In genomic region chr2:85047081-85047480, GRCm38 (mm10) we compare ENCODE assay signal across 9 mouse cellular contexts. TPM values are rescaled to one million over a fixed set of nuclear protein-coding genes. Genes with fewer than 3 reads are reported as not detected.
A peak's percentile ranks its signal among the peaks of the same experiment; 100 is the strongest.
DNase-seq lines count a peak whose midpoint lies in the region; ATAC-seq lines count a peak whose summit lies in the region.
"Had no signal": no experiment of that assay in that cellular context is flagged by ENCODE, and none has a peak within 500 bp of the region (broad histone marks: within the 10 kb centered on the region; RNA-seq: fewer than 3 reads in every experiment).

No protein-coding gene starts in this region.

- no peak for DNase-seq in heart, postnatal 25 days (ENCODE audit: low spot score)
- no peak for DNase-seq in midbrain, embryonic 14.5 days
- DNase-seq in layer of hippocampus, adult 8-10 months (ENCODE audit: low spot score in 2 of 2), result no peak
- DNase-seq in urinary bladder, adult 2 months (ENCODE audit: low spot score), result no peak
- DNase-seq in thymus, postnatal 0 days (ENCODE audit: low spot score), result no peak

- peak overlapping the region; percentile 93 for H3K27ac ChIP-seq in heart, embryonic 13.5 days (replicated peaks)
- peak overlapping the region; percentile 98 for H3K27ac ChIP-seq in embryonic facial prominence, embryonic 12.5 days
- peak overlapping the region; percentile 95 for H3K27ac ChIP-seq in kidney, embryonic 16.5 days (ENCODE audit: low read length)
- H3K27ac ChIP-seq in midbrain, embryonic 14.5 days (replicated peaks; ENCODE audit: low read depth, low read length), result peak overlapping the region; percentile 92; the same call in 1 of the 2 replicates

- peaks cover 60% of the 10 kb centered on the region for H3K36me3 ChIP-seq in heart, embryonic 13.5 days
- peaks cover 51% of the 10 kb centered on the region for H3K36me3 ChIP-seq in embryonic facial prominence, embryonic 12.5 days
- H3K36me3 ChIP-seq in kidney, embryonic 16.5 days (ENCODE audit: insufficient read depth, low read length), result peaks cover 47% of the 10 kb centered on the region
- H3K36me3 ChIP-seq in midbrain, embryonic 14.5 days (ENCODE audit: control insufficient read depth, insufficient read depth, low read length), result peaks cover 59% of the 10 kb centered on the region

- peaks cover 48% of the 10 kb centered on the region for H3K4me1 ChIP-seq in heart, embryonic 13.5 days
- H3K4me1 ChIP-seq in embryonic facial prominence, embryonic 12.5 days, result peaks cover 33% of the 10 kb centered on the region
- H3K4me1 ChIP-seq in kidney, embryonic 16.5 days (ENCODE audit: insufficient read depth, low read length), result peaks cover 43% of the 10 kb centered on the region
- H3K4me1 ChIP-seq in midbrain, embryonic 14.5 days (ENCODE audit: control insufficient read depth, insufficient read depth, low read length), result peaks cover 33% of the 10 kb centered on the region

- no peaks in the 10 kb centered on the region for H3K27me3 ChIP-seq in heart, embryonic 13.5 days (replicated peaks)
- no peaks in the 10 kb centered on the region for H3K27me3 ChIP-seq in embryonic facial prominence, embryonic 12.5 days
- no peaks in the 10 kb centered on the region for H3K27me3 ChIP-seq in kidney, embryonic 16.5 days (ENCODE audit: insufficient read depth, low read length)
- no peaks in the 10 kb centered on the region for H3K27me3 ChIP-seq in midbrain, embryonic 14.5 days (ENCODE audit: control insufficient read depth, insufficient read depth, low read length)

- peak overlapping the region; percentile 80 for H3K4me3 ChIP-seq in heart, embryonic 13.5 days
- peak overlapping the region; percentile 73 for H3K4me3 ChIP-seq in embryonic facial prominence, embryonic 12.5 days
- H3K4me3 ChIP-seq in kidney, embryonic 16.5 days (ENCODE audit: low read length), result peak overlapping the region; percentile 72
- peak overlapping the region; percentile 70 for H3K4me3 ChIP-seq in midbrain, embryonic 14.5 days (replicated peaks; ENCODE audit: low read depth, low read length)

- WGBS in heart, embryonic 13.5 days, result 49% methylated on average over 10 of the region's 10 CpGs
- WGBS in embryonic facial prominence, embryonic 12.5 days, result 45% methylated on average over 10 of the region's 10 CpGs
- 47% methylated on average over 10 of the region's 10 CpGs for WGBS in kidney, embryonic 16.5 days
- 59% methylated on average over 10 of the region's 10 CpGs for WGBS in midbrain, embryonic 14.5 days

- peak overlapping the region; percentile 89 for H3K9ac ChIP-seq in heart, embryonic 13.5 days
- no peak overlapping the region for H3K9ac ChIP-seq in embryonic facial prominence, embryonic 12.5 days
- peak overlapping the region; percentile 56 for H3K9ac ChIP-seq in kidney, embryonic 16.5 days (replicated peaks; ENCODE audit: low read length)
- H3K9ac ChIP-seq in midbrain, embryonic 14.5 days (replicated peaks; ENCODE audit: low read length), result peak overlapping the region; percentile 75

- no peak for ATAC-seq in heart, embryonic 13.5 days (ENCODE audit: extremely low read depth, insufficient number of reproducible peaks, low FRiP score, low TSS enrichment)
- no peak for ATAC-seq in embryonic facial prominence, embryonic 12.5 days (ENCODE audit: insufficient number of reproducible peaks, insufficient read depth, low FRiP score, low TSS enrichment)
- no peak for ATAC-seq in kidney, embryonic 16.5 days (ENCODE audit: low FRiP score, low TSS enrichment)
- no peak for ATAC-seq in midbrain, embryonic 14.5 days (ENCODE audit: low FRiP score, low TSS enrichment)

- intact Hi-C loops in heart, postnatal 25 days (cut with DNase I), result no loop called here

- H3K9me3 ChIP-seq in heart, embryonic 13.5 days, result no peaks in the 10 kb centered on the region
- no peaks in the 10 kb centered on the region for H3K9me3 ChIP-seq in embryonic facial prominence, embryonic 12.5 days
- no peaks in the 10 kb centered on the region for H3K9me3 ChIP-seq in kidney, embryonic 16.5 days (ENCODE audit: low read length)
- H3K9me3 ChIP-seq in midbrain, embryonic 14.5 days (ENCODE audit: control insufficient read depth, low read length), result no peaks in the 10 kb centered on the region

- H3K4me2 ChIP-seq in heart, embryonic 13.5 days, result peak overlapping the region; percentile 83
- H3K4me2 ChIP-seq in embryonic facial prominence, embryonic 12.5 days (replicated peaks), result peak overlapping the region; percentile 55
- peak overlapping the region; percentile 74 for H3K4me2 ChIP-seq in kidney, embryonic 16.5 days (replicated peaks; ENCODE audit: low read depth, low read length)
- H3K4me2 ChIP-seq in midbrain, embryonic 14.5 days (ENCODE audit: low read length), result peak overlapping the region; percentile 67

RNA-seq across cellular contexts. Expression of gene Tnks1bp1, which starts 0.7 kb away (rescaled TPM):
- polyA plus RNA-seq in heart, embryonic 13.5 days (2015; fragmentation: Nextera tagmentation; extraction: Ambion mirVana), result 17.4 and 21.5 TPM in 2 replicates
- 10 to 100 TPM; 63.2 to 65.0 TPM for total RNA-seq in heart, postnatal 25 days (2021)
- polyA plus RNA-seq in embryonic facial prominence, embryonic 12.5 days (2016; fragmentation: Nextera tagmentation; extraction: Ambion mirVana), result 45.3 and 59.2 TPM in 2 replicates
- 34.2 and 40.6 TPM in 2 replicates for polyA plus RNA-seq in kidney, embryonic 16.5 days (2015; fragmentation: Nextera tagmentation; extraction: Ambion mirVana)
- 7.9 and 10.4 TPM in 2 replicates for polyA plus RNA-seq in midbrain, embryonic 14.5 days (2014; fragmentation: Nextera tagmentation; extraction: Ambion mirVana)
- total RNA-seq in layer of hippocampus, adult 8-10 months (2022), result 100 to 1,000 TPM; 160 to 169 (median 163) TPM
- polyA plus RNA-seq in urinary bladder, adult 2 months (2012; rRNA removed), result 53.7 and 71.5 TPM in 2 replicates
- 8.1 and 8.5 TPM in 2 replicates for polyA plus RNA-seq in thymus, postnatal 0 days (2015; fragmentation: Nextera tagmentation; extraction: Ambion mirVana)

RNA-seq across cellular contexts. Expression of gene P2rx3, which starts 9.8 kb away (rescaled TPM):
- 0.31 and 0.69 TPM in 2 replicates for polyA plus RNA-seq in heart, embryonic 13.5 days (2015; fragmentation: Nextera tagmentation; extraction: Ambion mirVana)
- total RNA-seq in heart, postnatal 25 days (2021), result under 1 TPM; 0.26 to 0.42 TPM
- 15.0 and 20.6 TPM in 2 replicates for polyA plus RNA-seq in embryonic facial prominence, embryonic 12.5 days (2016; fragmentation: Nextera tagmentation; extraction: Ambion mirVana)
- polyA plus RNA-seq in kidney, embryonic 16.5 days (2015; fragmentation: Nextera tagmentation; extraction: Ambion mirVana), result 0.56 and 1.3 TPM in 2 replicates
- 0.91 and 1.5 TPM in 2 replicates for polyA plus RNA-seq in midbrain, embryonic 14.5 days (2014; fragmentation: Nextera tagmentation; extraction: Ambion mirVana)
- total RNA-seq in layer of hippocampus, adult 8-10 months (2022), result 1 to 10 TPM; 2.1 to 2.6 (median 2.3) TPM
- 0.60 and 0.87 TPM in 2 replicates for polyA plus RNA-seq in urinary bladder, adult 2 months (2012; rRNA removed)
- polyA plus RNA-seq in thymus, postnatal 0 days (2015; fragmentation: Nextera tagmentation; extraction: Ambion mirVana), result 0.30 and 0.31 TPM in 2 replicates

RNA-seq across cellular contexts. Expression of gene Ssrp1, which starts 10.0 kb away (rescaled TPM):
- 139 and 152 TPM in 2 replicates for polyA plus RNA-seq in heart, embryonic 13.5 days (2015; fragmentation: Nextera tagmentation; extraction: Ambion mirVana)
- 10 to 100 TPM; 35.5 to 40.8 TPM for total RNA-seq in heart, postnatal 25 days (2021)
- polyA plus RNA-seq in embryonic facial prominence, embryonic 12.5 days (2016; fragmentation: Nextera tagmentation; extraction: Ambion mirVana), result 310 and 311 TPM in 2 replicates
- polyA plus RNA-seq in kidney, embryonic 16.5 days (2015; fragmentation: Nextera tagmentation; extraction: Ambion mirVana), result 316 and 329 TPM in 2 replicates
- 160 and 204 TPM in 2 replicates for polyA plus RNA-seq in midbrain, embryonic 14.5 days (2014; fragmentation: Nextera tagmentation; extraction: Ambion mirVana)
- 100 to 1,000 TPM; 111 to 137 (median 126) TPM for total RNA-seq in layer of hippocampus, adult 8-10 months (2022)
- 81.0 and 88.4 TPM in 2 replicates for polyA plus RNA-seq in urinary bladder, adult 2 months (2012; rRNA removed)
- polyA plus RNA-seq in thymus, postnatal 0 days (2015; fragmentation: Nextera tagmentation; extraction: Ambion mirVana), result 221 and 245 TPM in 2 replicates

RNA-seq across cellular contexts. Expression of gene Prg3, which starts 59.1 kb away (rescaled TPM):
- polyA plus RNA-seq in heart, embryonic 13.5 days (2015; fragmentation: Nextera tagmentation; extraction: Ambion mirVana), result 0.16 and 0.20 TPM in 2 replicates
- not detected for total RNA-seq in heart, postnatal 25 days (2021)
- polyA plus RNA-seq in embryonic facial prominence, embryonic 12.5 days (2016; fragmentation: Nextera tagmentation; extraction: Ambion mirVana), result not detected in 2 replicates
- polyA plus RNA-seq in kidney, embryonic 16.5 days (2015; fragmentation: Nextera tagmentation; extraction: Ambion mirVana), result not detected in 2 replicates
- not detected in 2 replicates for polyA plus RNA-seq in midbrain, embryonic 14.5 days (2014; fragmentation: Nextera tagmentation; extraction: Ambion mirVana)
- total RNA-seq in layer of hippocampus, adult 8-10 months (2022), result not detected
- polyA plus RNA-seq in urinary bladder, adult 2 months (2012; rRNA removed), result not detected in 2 replicates
- 0.78 and 1.4 TPM in 2 replicates for polyA plus RNA-seq in thymus, postnatal 0 days (2015; fragmentation: Nextera tagmentation; extraction: Ambion mirVana)
- polyA plus RNA-seq: large intestine, adult 2 months had no signal
